Mouse (Mus musculus): ENCODE measurements around the gene Rex1bd. TPM values are rescaled to one million over a fixed set of nuclear protein-coding genes. Genes with fewer than 3 reads are reported as not detected.
"Not testable (repeated sequence)": the region's sequence is repeated elsewhere in the genome, so short reads cannot be mapped to it uniquely, and the experiment has no call there.

Rex1bd gene
- polyA plus RNA-seq, 1 experiment from 2014 or later: 135 TPM

DNA sequence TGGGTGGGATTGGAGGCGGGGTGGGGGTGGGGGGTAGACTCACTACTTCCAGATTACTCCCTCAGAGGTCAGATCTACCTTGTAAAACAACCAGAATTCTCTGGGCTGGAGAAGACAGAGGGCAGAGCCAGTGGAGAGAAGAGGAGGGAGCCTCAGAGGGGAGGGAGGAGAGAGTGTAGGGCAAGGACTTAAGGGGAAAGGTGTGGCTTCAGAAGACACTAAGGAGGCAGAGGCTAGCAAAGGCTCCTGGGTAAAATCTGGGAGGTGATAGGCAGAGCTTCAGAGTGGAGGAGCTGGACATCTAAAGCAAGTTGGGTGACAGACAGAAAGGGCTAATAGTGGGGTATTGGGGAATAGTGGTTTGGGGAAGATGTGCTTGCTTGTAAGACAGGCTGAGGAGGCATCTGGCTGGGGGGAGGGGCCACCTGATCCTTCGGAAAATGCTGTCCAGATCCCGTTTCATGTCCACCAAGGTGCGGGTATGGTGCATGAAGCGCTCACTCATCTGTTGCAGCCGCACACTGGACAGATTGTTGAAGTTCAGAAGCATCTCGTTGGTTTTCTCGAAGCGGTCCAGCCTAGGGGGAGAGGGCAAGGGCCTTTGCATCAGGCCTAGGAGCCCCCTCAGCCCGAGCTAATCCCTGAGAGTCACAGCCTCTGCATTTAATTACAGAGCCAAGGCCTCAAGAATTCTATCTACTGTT lies 11.5 kb upstream of the Rex1bd start:
- Histone ChIP-seq H3K27me3 (ENCODE audit: insufficient read depth, low read length) (no peaks in the 10 kb centered on the region), H3K9ac (replicated peaks; ENCODE audit: low read length) (no peak overlapping the region), H3K4me1 (ENCODE audit: insufficient read depth, low read length) (peaks cover 9% of the 10 kb centered on the region), H3K36me3 (ENCODE audit: insufficient read depth, low read length) (peaks cover 32% of the 10 kb centered on the region), H3K4me3 (ENCODE audit: low read length) (no peak overlapping the region), H3K27ac (ENCODE audit: low read length) (no peak overlapping the region), H3K4me2 (replicated peaks; ENCODE audit: low read depth, low read length) (no peak overlapping the region), H3K9me3 (ENCODE audit: low read length) (no peaks in the 10 kb centered on the region)
- 62% methylated on average over 10 of the region's 10 CpGs for WGBS
- ATAC-seq (ENCODE audit: low FRiP score, low TSS enrichment): no peak

DNA sequence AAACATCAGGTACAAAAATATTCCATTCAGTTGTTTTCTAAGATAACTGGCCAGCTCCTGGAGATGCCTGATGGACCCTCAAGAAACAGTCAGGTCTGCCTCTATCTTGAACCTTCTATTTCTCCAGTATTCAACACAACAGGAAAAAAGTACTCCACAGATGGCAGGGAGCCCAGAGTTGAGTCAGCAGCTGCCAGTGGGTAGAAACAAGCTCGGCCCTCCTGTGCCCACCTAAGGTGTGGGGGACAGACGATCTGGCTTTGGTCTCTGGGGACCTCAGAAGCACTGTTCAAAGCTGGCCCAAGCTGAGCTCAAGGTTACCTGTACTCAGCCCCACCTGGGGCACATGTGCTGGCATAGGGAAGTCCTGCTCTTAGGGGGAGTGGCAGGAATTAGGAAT lies 6.9 kb upstream of the Rex1bd start:
- no peak overlapping the region for H3K4me3 ChIP-seq (ENCODE audit: low read length)
- H3K27me3 ChIP-seq (ENCODE audit: insufficient read depth, low read length): no peaks in the 10 kb centered on the region
- H3K9me3 ChIP-seq (ENCODE audit: low read length): no peaks in the 10 kb centered on the region
- no peak overlapping the region for H3K9ac ChIP-seq (replicated peaks; ENCODE audit: low read length)
- H3K4me1 ChIP-seq (ENCODE audit: insufficient read depth, low read length): peaks cover 16% of the 10 kb centered on the region
- WGBS: 73% methylated on average over 2 of the region's 2 CpGs
- H3K4me2 ChIP-seq (replicated peaks; ENCODE audit: low read depth, low read length): no peak overlapping the region
- peaks cover 27% of the 10 kb centered on the region for H3K36me3 ChIP-seq (ENCODE audit: insufficient read depth, low read length)
- ATAC-seq (ENCODE audit: low FRiP score, low TSS enrichment): no peak
- H3K27ac ChIP-seq (ENCODE audit: low read length): no peak overlapping the region

DNA sequence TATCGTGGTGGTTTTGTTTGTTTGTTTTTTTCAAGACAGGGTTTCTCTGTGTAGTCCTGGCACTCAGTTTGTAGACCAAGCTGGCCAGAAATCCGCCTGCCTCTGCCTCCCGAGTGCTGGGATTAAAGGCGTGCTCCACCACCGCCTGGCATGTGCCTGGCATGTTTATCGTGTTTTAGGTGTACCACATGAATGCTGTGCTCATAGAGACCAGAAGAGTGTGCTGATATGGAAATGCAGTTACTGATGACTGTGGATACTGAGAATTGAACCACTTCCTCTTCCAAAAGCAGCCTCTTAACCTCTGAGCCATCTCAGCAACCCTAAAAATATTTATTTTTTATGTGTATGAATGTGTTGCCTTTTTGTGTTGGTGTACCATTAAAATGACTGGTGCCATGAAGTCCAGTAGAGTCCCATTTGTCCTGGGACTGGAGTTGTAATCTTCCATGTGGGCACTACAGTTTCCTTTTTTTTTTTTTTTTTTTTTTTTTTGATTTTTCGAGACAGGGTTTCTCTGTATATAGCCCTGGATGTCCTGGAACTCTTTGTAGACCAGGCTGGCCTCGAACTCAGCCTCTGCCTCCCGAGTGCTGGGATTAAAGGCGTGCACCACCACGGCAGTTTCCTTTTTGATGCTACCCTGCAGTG lies 5.8 kb upstream of the Rex1bd start:
- peaks cover 32% of the 10 kb centered on the region for H3K36me3 ChIP-seq (ENCODE audit: insufficient read depth, low read length)
- no peak overlapping the region for H3K9ac ChIP-seq (replicated peaks; ENCODE audit: low read length)
- WGBS: 94% methylated on average over 11 of the region's 11 CpGs
- H3K27me3 ChIP-seq (ENCODE audit: insufficient read depth, low read length): no peaks in the 10 kb centered on the region
- H3K4me1 ChIP-seq (ENCODE audit: insufficient read depth, low read length): peaks cover 17% of the 10 kb centered on the region
- H3K27ac ChIP-seq (ENCODE audit: low read length): no peak overlapping the region
- no peaks in the 10 kb centered on the region for H3K9me3 ChIP-seq (ENCODE audit: low read length)
- no peak overlapping the region for H3K4me3 ChIP-seq (ENCODE audit: low read length)
- no peak overlapping the region for H3K4me2 ChIP-seq (replicated peaks; ENCODE audit: low read depth, low read length)
- ATAC-seq (ENCODE audit: low FRiP score, low TSS enrichment): no peak

DNA sequence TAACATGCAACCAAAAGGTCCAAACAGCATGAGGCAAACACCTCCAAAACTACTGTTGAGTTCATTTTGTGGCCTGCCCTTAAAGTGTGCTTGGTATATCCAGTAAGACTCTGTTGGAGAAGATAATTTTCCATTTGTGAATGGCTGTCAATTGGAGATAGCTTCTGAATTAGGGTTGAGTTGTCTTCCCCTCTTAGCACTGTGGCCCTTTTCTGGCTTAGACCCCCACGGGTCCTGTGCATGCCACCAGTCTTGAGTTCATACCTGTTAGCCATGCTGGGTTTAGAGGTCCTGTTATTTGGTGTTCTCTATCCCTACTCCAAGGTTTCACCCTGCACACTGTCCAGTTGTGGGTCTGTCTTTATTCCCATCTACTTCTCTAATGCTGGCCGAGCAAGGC lies 5.2 kb upstream of the Rex1bd start:
- no peaks in the 10 kb centered on the region for H3K27me3 ChIP-seq (ENCODE audit: insufficient read depth, low read length)
- H3K4me2 ChIP-seq (replicated peaks; ENCODE audit: low read depth, low read length): peak overlapping the region; percentile 52; the same call in 1 of the 2 replicates
- 90% methylated on average over 2 of the region's 2 CpGs for WGBS
- no peak overlapping the region for H3K4me3 ChIP-seq (ENCODE audit: low read length)
- H3K36me3 ChIP-seq (ENCODE audit: insufficient read depth, low read length): peaks cover 31% of the 10 kb centered on the region
- H3K9ac ChIP-seq (replicated peaks; ENCODE audit: low read length): no peak overlapping the region
- no peak for ATAC-seq (ENCODE audit: low FRiP score, low TSS enrichment)
- H3K9me3 ChIP-seq (ENCODE audit: low read length): no peaks in the 10 kb centered on the region
- peaks cover 21% of the 10 kb centered on the region for H3K4me1 ChIP-seq (ENCODE audit: insufficient read depth, low read length)
- no peak overlapping the region for H3K27ac ChIP-seq (ENCODE audit: low read length)

DNA sequence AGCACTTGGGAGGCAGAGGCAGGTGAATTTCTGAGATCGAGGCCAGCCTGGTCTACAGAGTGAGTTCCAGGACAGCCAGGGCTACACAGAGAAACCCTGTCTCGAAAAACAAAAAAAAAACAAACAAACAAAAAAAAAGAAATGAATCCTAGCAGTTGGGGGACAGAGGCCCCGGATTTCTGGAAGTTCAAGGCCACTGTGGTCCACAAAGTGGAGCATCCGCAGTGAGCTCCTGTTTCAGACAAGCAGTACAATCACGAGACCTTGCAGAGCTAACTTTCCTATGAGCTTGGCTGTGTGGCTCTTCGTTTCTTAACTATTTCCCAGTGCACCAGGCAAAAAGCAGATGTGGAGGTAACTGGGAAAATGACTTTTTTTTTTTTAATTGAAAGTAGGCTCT lies 4.6 kb upstream of the Rex1bd start:
- ATAC-seq (ENCODE audit: low FRiP score, low TSS enrichment); H3K9me3 ChIP-seq (ENCODE audit: low read length); H3K27me3 ChIP-seq (ENCODE audit: insufficient read depth, low read length): not testable (repeated sequence)
- Histone ChIP-seq H3K36me3 (ENCODE audit: insufficient read depth, low read length) (peaks cover 27% of the 10 kb centered on the region), H3K9ac (replicated peaks; ENCODE audit: low read length) (peak overlapping the region; percentile 99), H3K27ac (ENCODE audit: low read length) (peak overlapping the region; percentile 99; the same call in 1 of the 2 replicates), H3K4me3 (ENCODE audit: low read length) (peak overlapping the region; percentile 99), H3K4me2 (replicated peaks; ENCODE audit: low read depth, low read length) (peak overlapping the region; percentile 52), H3K4me1 (ENCODE audit: insufficient read depth, low read length) (peaks cover 22% of the 10 kb centered on the region)
- 84% methylated on average over 6 of the region's 6 CpGs for WGBS

DNA sequence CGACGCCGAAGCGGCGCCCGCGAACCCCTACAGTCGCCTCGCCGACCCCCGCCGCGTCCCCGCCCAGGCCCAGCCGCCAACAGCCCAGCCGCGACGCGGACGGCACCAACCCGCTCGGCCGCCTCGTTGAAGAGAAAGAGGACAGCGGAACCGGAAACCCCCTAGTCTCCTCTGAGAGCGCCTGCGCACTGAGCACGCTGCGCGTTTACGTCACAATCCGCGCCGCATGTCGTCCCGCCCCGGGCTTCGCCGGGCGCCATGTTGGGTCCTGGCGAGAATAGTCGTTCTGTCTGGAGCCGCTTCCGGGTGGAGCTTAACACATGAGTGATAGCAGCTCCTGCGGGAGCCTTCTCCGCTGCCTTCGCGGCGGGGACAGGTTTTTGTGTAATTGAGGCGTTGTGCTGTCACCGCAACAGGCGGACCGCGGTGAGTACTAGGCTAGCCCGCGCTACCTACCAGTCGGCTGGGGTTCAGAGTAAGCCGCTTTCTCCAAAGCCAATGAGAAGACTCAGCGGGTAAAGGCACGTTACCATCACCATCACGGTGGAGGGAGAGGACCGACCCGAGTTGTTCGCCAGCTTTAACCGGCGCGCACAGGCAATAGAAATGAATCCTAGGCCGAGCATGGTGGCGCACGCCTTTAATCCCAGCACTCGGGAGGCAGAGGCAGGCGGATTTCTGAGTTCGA lies 3.8 kb upstream of the Rex1bd start, which contains the start of gene Uba52:
Gene Uba52, minus strand, starts transcription at position 574 of the 688 bp plus-strand sequence.
- H3K9ac ChIP-seq (replicated peaks; ENCODE audit: low read length): peak within 1 kb of the TSS; percentile 99
- no peaks in the 10 kb centered on the region for H3K9me3 ChIP-seq (ENCODE audit: low read length)
- peak within 1 kb of the TSS; percentile 99 for H3K27ac ChIP-seq (ENCODE audit: low read length)
- peak; percentile 81 for ATAC-seq (ENCODE audit: low FRiP score, low TSS enrichment)
- H3K27me3 ChIP-seq (ENCODE audit: insufficient read depth, low read length): no peaks in the 10 kb centered on the region
- H3K4me3 ChIP-seq (ENCODE audit: low read length): peak within 1 kb of the TSS; percentile 99
- H3K36me3 ChIP-seq (ENCODE audit: insufficient read depth, low read length): peaks cover 26% of the 10 kb centered on the region
- peak within 1 kb of the TSS; percentile 97 for H3K4me2 ChIP-seq (replicated peaks; ENCODE audit: low read depth, low read length)
- WGBS: under 1% methylated on average over 74 of the region's 74 CpGs
- H3K4me1 ChIP-seq (ENCODE audit: insufficient read depth, low read length): peaks cover 29% of the 10 kb centered on the region

DNA sequence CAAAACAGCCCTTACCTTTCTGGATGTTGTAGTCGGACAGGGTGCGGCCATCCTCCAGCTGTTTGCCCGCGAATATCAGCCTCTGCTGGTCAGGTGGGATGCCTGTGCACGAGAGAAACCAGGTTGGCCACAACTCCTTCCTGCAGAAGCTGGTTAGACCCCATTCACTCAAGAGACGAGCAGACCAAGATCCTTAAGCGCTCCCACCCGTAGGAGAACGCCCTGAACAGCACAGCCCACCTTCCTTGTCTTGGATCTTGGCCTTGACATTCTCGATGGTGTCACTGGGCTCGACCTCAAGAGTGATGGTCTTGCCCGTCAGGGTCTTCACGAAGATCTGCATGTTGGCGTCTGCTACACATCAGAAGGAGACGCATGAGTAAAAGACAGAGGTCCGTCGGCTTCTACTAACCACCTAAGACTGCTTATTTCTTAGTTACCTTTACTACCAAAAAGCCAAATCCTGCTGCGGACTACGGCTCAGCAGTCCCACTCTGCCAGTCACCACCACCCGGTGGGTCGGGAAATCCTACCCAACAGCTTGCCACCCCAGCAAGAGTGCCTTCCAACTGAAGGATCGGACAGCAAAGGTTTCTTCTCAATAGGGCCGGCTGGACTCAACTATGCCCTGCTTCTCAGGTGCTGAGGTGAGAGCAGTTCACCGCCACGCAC lies 2.9 kb upstream of the Rex1bd start:
- no peak for ATAC-seq (ENCODE audit: low FRiP score, low TSS enrichment)

DNA sequence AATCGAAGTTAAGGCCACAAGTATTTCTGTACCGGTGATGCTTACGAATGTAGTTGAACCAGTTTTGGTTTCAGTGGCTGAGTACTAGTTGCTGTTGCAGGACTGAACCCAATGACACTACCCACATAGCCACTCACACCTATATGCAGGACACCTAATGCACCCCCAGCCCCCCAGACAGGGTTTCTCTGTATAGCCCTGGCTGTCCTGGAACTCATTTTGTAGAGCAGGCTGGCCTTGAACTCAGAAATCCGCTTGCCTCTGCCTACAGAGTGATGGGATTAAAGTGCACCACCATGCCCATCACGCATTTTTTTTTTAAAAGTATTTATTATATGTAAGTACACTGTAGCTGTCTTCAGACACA lies 458 bp upstream of the Rex1bd start:
- peaks cover 15% of the 10 kb centered on the region for H3K36me3 ChIP-seq (ENCODE audit: insufficient read depth, low read length)
- H3K4me2 ChIP-seq (replicated peaks; ENCODE audit: low read depth, low read length): 0 out of 2 replicates have a peak overlapping the region, but pooled peaks have one; percentile 81
- H3K4me1 ChIP-seq (ENCODE audit: insufficient read depth, low read length): peaks cover 53% of the 10 kb centered on the region
- H3K9ac ChIP-seq (replicated peaks; ENCODE audit: low read length): peak overlapping the region; percentile 94; the same call in 1 of the 2 replicates
- ATAC-seq (ENCODE audit: low FRiP score, low TSS enrichment): no peak
- no peaks in the 10 kb centered on the region for H3K9me3 ChIP-seq (ENCODE audit: low read length)
- H3K27ac ChIP-seq (ENCODE audit: low read length): peak overlapping the region; percentile 93
- H3K4me3 ChIP-seq (ENCODE audit: low read length): peak overlapping the region; percentile 77
- 63% methylated on average over 5 of the region's 5 CpGs for WGBS
- peaks cover 22% of the 10 kb centered on the region for H3K27me3 ChIP-seq (ENCODE audit: insufficient read depth, low read length)

More for the DNA sequence above, 2.9 kb upstream of the Rex1bd start:
- Histone ChIP-seq H3K27me3 (ENCODE audit: insufficient read depth, low read length) (no peaks in the 10 kb centered on the region), H3K27ac (ENCODE audit: low read length) (peak overlapping the region; percentile 99), H3K9me3 (ENCODE audit: low read length) (no peaks in the 10 kb centered on the region), H3K9ac (replicated peaks; ENCODE audit: low read length) (peak overlapping the region; percentile 99), H3K4me2 (replicated peaks; ENCODE audit: low read depth, low read length) (peak overlapping the region; percentile 97), H3K4me1 (ENCODE audit: insufficient read depth, low read length) (peaks cover 38% of the 10 kb centered on the region), H3K4me3 (ENCODE audit: low read length) (peak overlapping the region; percentile 99), H3K36me3 (ENCODE audit: insufficient read depth, low read length) (peaks cover 23% of the 10 kb centered on the region)
- whole genome bisulfite sequencing: 10% methylated on average over 25 of the region's 25 CpGs

DNA sequence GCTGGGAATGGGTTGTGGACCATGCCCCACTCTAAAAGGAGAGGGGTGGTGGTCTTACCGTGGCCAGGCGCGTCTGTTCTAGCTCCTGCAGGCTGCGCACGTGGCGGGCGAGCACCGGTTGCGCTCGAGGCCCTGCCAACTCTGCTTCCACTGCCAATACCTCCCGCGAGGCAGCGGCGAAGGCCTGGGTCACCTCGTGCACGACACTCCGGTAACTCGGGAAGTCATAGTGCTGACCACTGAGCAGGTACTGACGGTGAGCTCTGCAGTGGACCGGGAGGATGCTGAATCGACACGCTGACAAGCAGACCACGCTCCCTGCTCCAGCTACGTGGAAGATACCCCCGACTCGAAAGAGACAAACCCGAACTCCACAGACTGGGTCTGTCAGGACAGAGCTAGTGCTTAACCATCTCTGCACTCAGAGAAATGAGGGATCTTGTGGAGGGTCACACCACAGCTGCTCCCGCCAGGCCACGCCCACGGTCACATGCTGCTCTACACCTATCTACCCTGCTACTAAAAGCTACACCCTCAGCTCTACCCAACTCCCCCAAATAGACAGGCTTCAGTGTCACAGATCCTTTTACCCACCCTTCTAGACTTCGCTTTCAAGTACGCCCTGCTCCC lies 739 bp downstream of the Rex1bd start:
- Histone ChIP-seq H3K4me2 (replicated peaks; ENCODE audit: low read depth, low read length) (peak overlapping the region; percentile 81), H3K27ac (ENCODE audit: low read length) (peak overlapping the region; percentile 93; the same call in 1 of the 2 replicates), H3K4me1 (ENCODE audit: insufficient read depth, low read length) (peaks cover 54% of the 10 kb centered on the region), H3K4me3 (ENCODE audit: low read length) (peak overlapping the region; percentile 77), H3K36me3 (ENCODE audit: insufficient read depth, low read length) (peaks cover 15% of the 10 kb centered on the region), H3K27me3 (ENCODE audit: insufficient read depth, low read length) (peaks cover 34% of the 10 kb centered on the region), H3K9me3 (ENCODE audit: low read length) (no peaks in the 10 kb centered on the region), H3K9ac (replicated peaks; ENCODE audit: low read length) (peak overlapping the region; percentile 94)
- ATAC-seq (ENCODE audit: low FRiP score, low TSS enrichment): peak; percentile 17
- WGBS: 37% methylated on average over 32 of the region's 32 CpGs
